Mouse (Mus musculus) layer of hippocampus, postnatal 10 days (tissue): Measurements from ENCODE around the gene Cse1l. TPM values are rescaled to one million over a fixed set of nuclear protein-coding genes. Genes with fewer than 3 reads are reported as not detected.

Experiments used
- DNase-seq, 2 experiments: peaks; one replicate each; pipeline ENCODE4 v3.0.0; 2021; ENCODE audit warnings: low spot score in 2 of 2
- total RNA-seq, 2 experiments: library from RNA; stranded (reverse); gene quantifications; 2 replicates each; pipeline ENCODE4 v1.2.3; 2021

Gene Cse1l
- total RNA-seq, 2 experiments from 2014 or later, result 67.2 to 70.4 TPM

- no peak for DNase-seq
These were observed 6.1 kb upstream of the Cse1l start for GRCm38 (mm10) chr2:166899746-166900145.

GRCm38 (mm10) chr2:166900792-166901505 is 4.9 kb upstream of the Cse1l start:
- no peak for DNase-seq

- no peak for DNase-seq
These were observed 2.0 kb upstream of the Cse1l start for GRCm38 (mm10) chr2:166903719-166904282.

GRCm38 (mm10) chr2:166906523-166907182 is 813 bp downstream of the Cse1l start:
- no peak for DNase-seq

- DNase-seq, result no peak
These were observed 3.9 kb downstream of the Cse1l start for GRCm38 (mm10) chr2:166909729-166910128.

GRCm38 (mm10) chr2:166910536-166910935 is 4.7 kb downstream of the Cse1l start:
- no peak for DNase-seq

GRCm38 (mm10) chr2:166923971-166924370 is 18.1 kb downstream of the Cse1l start:
- no peak for DNase-seq

GRCm38 (mm10) chr2:166933943-166934342 is 28.1 kb downstream of the Cse1l start:
- DNase-seq, result no peak

- DNase-seq, result no peak
These were observed 28.6 kb downstream of the Cse1l start for GRCm38 (mm10) chr2:166934416-166934815.

- DNase-seq, result no peak
These were observed 29.7 kb downstream of the Cse1l start for GRCm38 (mm10) chr2:166935582-166935981.

GRCm38 (mm10) chr2:166936166-166936565 is 30.3 kb downstream of the Cse1l start:
- DNase-seq, result no peak

GRCm38 (mm10) chr2:166943146-166943545 is 37.3 kb downstream of the Cse1l start:
- DNase-seq, result no peak

- DNase-seq, result no peak
These were observed 38.5 kb downstream of the Cse1l start for GRCm38 (mm10) chr2:166944346-166944745.

- no peak for DNase-seq
These were observed 39.6 kb downstream of the Cse1l start for GRCm38 (mm10) chr2:166945456-166945855.

- no peak for DNase-seq
These were observed 42.4 kb downstream of the Cse1l start for GRCm38 (mm10) chr2:166948246-166948645.

- DNase-seq, result no peak
These were observed 43.1 kb downstream of the Cse1l start for GRCm38 (mm10) chr2:166948936-166949335.

GRCm38 (mm10) chr2:166950853-166951648 is 45.2 kb downstream of the Cse1l start:
- DNase-seq, result peak in 1 of 2 experiments; percentile 45

GRCm38 (mm10) chr2:166952151-166952550 is 46.3 kb downstream of the Cse1l start:
- DNase-seq, result no peak

GRCm38 (mm10) chr2:166956805-166957204 is 51.0 kb downstream of the Cse1l start:
- DNase-seq, result peak; percentile 51 to 62

- DNase-seq, result no peak
These were observed 54.9 kb downstream of the Cse1l start for GRCm38 (mm10) chr2:166960648-166961330.

GRCm38 (mm10) chr2:166963257-166963656 is 57.4 kb downstream of the Cse1l start:
- DNase-seq, result no peak
